Mouse (Mus musculus) yolk sac, embryonic 10.5 days (tissue): ENCODE measurements around the gene Fance.
A peak's percentile ranks its signal among the peaks of the same experiment; 100 is the strongest.
"Not testable (repeated sequence)": the region's sequence is repeated elsewhere in the genome, so short reads cannot be mapped to it uniquely, and the experiment has no call there.

Experiments
- DNase-seq: peaks from one replicate; pipeline ENCODE4 v3.0.0-alpha.2; 2017; ENCODE audit warnings: low spot score

The Fance gene

GRCm38 (mm10) chr17:28349901-28350465, 36.7 kb downstream of the Fance start:
- no peak for DNase-seq

- peak; percentile 94 for DNase-seq
These were observed 37.4 kb downstream of the Fance start, which contains the start of gene Tead3 for GRCm38 (mm10) chr17:28350466-28351352. TSS of gene Tead3 (minus strand) at chr17:28350817.

GRCm38 (mm10) chr17:28351353-28351890, 38.1 kb downstream of the Fance start:
- peak; percentile 64 for DNase-seq

GRCm38 (mm10) chr17:28352018-28352417, 38.7 kb downstream of the Fance start:
- DNase-seq: peak; percentile 73

GRCm38 (mm10) chr17:28355871-28356270, 42.6 kb downstream of the Fance start:
- no peak for DNase-seq

- not testable (repeated sequence) for DNase-seq
These were observed 45.4 kb downstream of the Fance start for GRCm38 (mm10) chr17:28358576-28359261.

- DNase-seq: peak; percentile 60
These were observed 47.4 kb downstream of the Fance start for GRCm38 (mm10) chr17:28360531-28361277.

GRCm38 (mm10) chr17:28361921-28362652, 48.8 kb downstream of the Fance start:
- no peak for DNase-seq

GRCm38 (mm10) chr17:28362653-28363292, 49.5 kb downstream of the Fance start:
- no peak for DNase-seq

GRCm38 (mm10) chr17:28363507-28363906, 50.2 kb downstream of the Fance start:
- DNase-seq: no peak

- DNase-seq: no peak
These were observed 51.8 kb downstream of the Fance start, which contains the start of gene Tulp1 for GRCm38 (mm10) chr17:28365122-28365521. TSS of gene Tulp1 (minus strand) at chr17:28365222.

GRCm38 (mm10) chr17:28368449-28368848, 55.1 kb downstream of the Fance start:
- peak; percentile 81 for DNase-seq

- no peak for DNase-seq
These were observed 55.7 kb downstream of the Fance start for GRCm38 (mm10) chr17:28369056-28369455.

GRCm38 (mm10) chr17:28371286-28371685, 58.0 kb downstream of the Fance start:
- DNase-seq: no peak

GRCm38 (mm10) chr17:28371941-28372340, 58.6 kb downstream of the Fance start:
- no peak for DNase-seq

GRCm38 (mm10) chr17:28373821-28374220, 60.5 kb downstream of the Fance start:
- DNase-seq: peak; percentile 40

GRCm38 (mm10) chr17:28374494-28374893, 61.2 kb downstream of the Fance start:
- no peak for DNase-seq

- no peak for DNase-seq
These were observed 62.3 kb downstream of the Fance start for GRCm38 (mm10) chr17:28375592-28376061.
